In genomic region chr2:109930366-109930765, GRCm38 (mm10) we compare ENCODE assay signal across 24 mouse cellular contexts.
"Had no signal": no experiment of that assay in that cellular context is flagged by ENCODE, and none has a peak within 500 bp of the region (broad histone marks: within the 10 kb centered on the region; RNA-seq: fewer than 3 reads in every experiment).

No protein-coding gene starts in this region.

- H3K27me3 ChIP-seq: heart, embryonic 12.5 days; hindbrain, embryonic 12.5 days; intestine, embryonic 15.5 days; limb, embryonic 13.5 days; limb, embryonic 15.5 days; liver, embryonic 12.5 days had no signal

- H3K27ac ChIP-seq: gastrocnemius, adult 2 months; heart, embryonic 10.5 days; hindbrain, embryonic 10.5 days; hindbrain, embryonic 12.5 days; hindbrain, embryonic 14.5 days; intestine, embryonic 15.5 days; limb, embryonic 13.5 days; limb, embryonic 15.5 days; liver, embryonic 12.5 days; liver, embryonic 14.5 days had no signal

- H3K9me3 ChIP-seq: heart, embryonic 10.5 days; heart, embryonic 12.5 days; hindbrain, embryonic 10.5 days; hindbrain, embryonic 12.5 days; intestine, embryonic 15.5 days; limb, embryonic 13.5 days; limb, embryonic 15.5 days; liver, embryonic 12.5 days had no signal

- ATAC-seq: hindbrain, embryonic 16.5 days; inflammation-experienced regulatory T-cells, adult 6 months; intestine, embryonic 15.5 days; intestine, postnatal 0 days; liver, embryonic 12.5 days had no signal

- DNase-seq: gastrocnemius, adult 2 months; gastrocnemius, postnatal 10 days; gastrocnemius, postnatal 25 days; heart, postnatal 10 days; heart, postnatal 4 days; kidney, adult 18-20 months; kidney, adult 8-10 months; kidney, postnatal 10 days; layer of hippocampus, adult 9-11 months; layer of hippocampus, postnatal 36 days; left cerebral cortex, postnatal 4 days had no signal

- H3K9ac ChIP-seq: heart, embryonic 12.5 days; hindbrain, embryonic 12.5 days; hindbrain, embryonic 14.5 days; intestine, embryonic 15.5 days; limb, embryonic 13.5 days; limb, embryonic 15.5 days; liver, embryonic 12.5 days; liver, embryonic 14.5 days had no signal

- H3K4me3 ChIP-seq: gastrocnemius, adult 2 months; heart, embryonic 10.5 days; heart, embryonic 12.5 days; hindbrain, embryonic 10.5 days; hindbrain, embryonic 12.5 days; intestine, embryonic 15.5 days; limb, embryonic 13.5 days; limb, embryonic 15.5 days; liver, embryonic 12.5 days had no signal

- H3K4me2 ChIP-seq: heart, embryonic 12.5 days; hindbrain, embryonic 12.5 days; hindbrain, embryonic 14.5 days; intestine, embryonic 15.5 days; limb, embryonic 13.5 days; limb, embryonic 15.5 days; liver, embryonic 12.5 days had no signal
